Mouse (Mus musculus): ENCODE data around the gene Slfn4. TPM values are rescaled to one million over a fixed set of nuclear protein-coding genes. Genes with fewer than 3 reads are reported as not detected.
"Not testable (repeated sequence)": the region's sequence is repeated elsewhere in the genome, so short reads cannot be mapped to it uniquely, and the experiment has no call there.

Slfn4 gene
- polyA plus RNA-seq (2012; rRNA removed) (0.21 and 0.37 TPM in 2 replicates), polyA plus RNA-seq (2014; fragmentation: Nextera tagmentation; extraction: Ambion mirVana) (0.10 and 0.25 TPM in 2 replicates)

- 66% methylated on average over 12 of the region's 12 CpGs for WGBS (ENCODE audit: insufficient replicate concordance)
- ATAC-seq (ENCODE audit: insufficient read depth) = no peak
- no peak for TF ChIP-seq CTCF (IDR thresholded peaks at IDR 0.05; ENCODE audit: low read depth)
- TF ChIP-seq EP300 (IDR thresholded peaks at IDR 0.05; ENCODE audit: low read depth) = no peak
- Histone ChIP-seq H3K9me3 (ENCODE audit: control insufficient read depth, low read length) (no peaks in the 10 kb centered on the region), H3K27ac (no peak within 1 kb of the TSS), H3K4me1 (replicated peaks; ENCODE audit: control insufficient read depth in 2 of 2, insufficient read depth in 2 of 2, low read length in 1 of 2) (no peaks in the 10 kb centered on the region), H3K36me3 (replicated peaks; ENCODE audit: control insufficient read depth, insufficient read depth, low read depth) (no peaks in the 10 kb centered on the region), H3K27me3 (ENCODE audit: control insufficient read depth, insufficient read depth, low read length) (no peaks in the 10 kb centered on the region), H3K4me3 (ENCODE audit: insufficient read depth in 1 of 2, low read depth in 2 of 2, low read length in 2 of 2) (no peak within 1 kb of the TSS), H3K9ac (replicated peaks) (no peak within 1 kb of the TSS), H3K4me2 (ENCODE audit: low read depth) (no peak within 1 kb of the TSS)
- DNase-seq (ENCODE audit: low read depth in 3 of 3, low spot score in 3 of 3) = no peak
Measured at GRCm38 (mm10) chr11:83174948-83175539, at the start of gene Slfn4. Gene Slfn4 (plus strand): TSS chr11:83175186.

- whole genome bisulfite sequencing (ENCODE audit: insufficient replicate concordance) = 60% methylated on average over 1 of the region's 1 CpGs
- ATAC-seq (ENCODE audit: insufficient read depth); H3K27me3 ChIP-seq (ENCODE audit: control insufficient read depth, insufficient read depth, low read length); H3K4me1 ChIP-seq (replicated peaks; ENCODE audit: control insufficient read depth in 2 of 2, insufficient read depth in 2 of 2, low read length in 1 of 2); H3K36me3 ChIP-seq (replicated peaks; ENCODE audit: control insufficient read depth, insufficient read depth, low read depth); H3K4me2 ChIP-seq (ENCODE audit: low read depth); H3K27ac ChIP-seq; H3K9me3 ChIP-seq (ENCODE audit: control insufficient read depth, low read length); H3K9ac ChIP-seq (replicated peaks); H3K4me3 ChIP-seq (ENCODE audit: insufficient read depth in 1 of 2, low read depth in 2 of 2, low read length in 2 of 2); DNase-seq (ENCODE audit: low read depth in 3 of 3, low spot score in 3 of 3): not testable (repeated sequence)
Measured at GRCm38 (mm10) chr11:83125633-83126032, 49.4 kb upstream of the Slfn4 start.

- not testable (repeated sequence) for H3K4me1 ChIP-seq (replicated peaks; ENCODE audit: control insufficient read depth in 2 of 2, insufficient read depth in 2 of 2, low read length in 1 of 2); H3K4me2 ChIP-seq (ENCODE audit: low read depth); H3K9ac ChIP-seq (replicated peaks); DNase-seq (ENCODE audit: low read depth in 3 of 3, low spot score in 3 of 3); H3K27me3 ChIP-seq (ENCODE audit: control insufficient read depth, insufficient read depth, low read length); H3K36me3 ChIP-seq (replicated peaks; ENCODE audit: control insufficient read depth, insufficient read depth, low read depth); H3K27ac ChIP-seq; ATAC-seq (ENCODE audit: insufficient read depth); H3K9me3 ChIP-seq (ENCODE audit: control insufficient read depth, low read length); H3K4me3 ChIP-seq (ENCODE audit: insufficient read depth in 1 of 2, low read depth in 2 of 2, low read length in 2 of 2)
- 82% methylated on average over 1 of the region's 2 CpGs for WGBS (ENCODE audit: insufficient replicate concordance)
Measured at GRCm38 (mm10) chr11:83137253-83137652, 37.7 kb upstream of the Slfn4 start.

GRCm38 (mm10) chr11:83148939-83149338 lies 26.0 kb upstream of the Slfn4 start:
- ATAC-seq (ENCODE audit: insufficient read depth); H3K9ac ChIP-seq (replicated peaks): not testable (repeated sequence)

GRCm38 (mm10) chr11:83191134-83191893 lies 16.3 kb downstream of the Slfn4 start, which contains the start of gene Slfn3:
Gene Slfn3 (plus strand): TSS chr11:83191330.
- peak; percentile 10 to 48 (median 11) for DNase-seq (ENCODE audit: low read depth in 3 of 3, low spot score in 3 of 3)
- H3K9me3 ChIP-seq (ENCODE audit: control insufficient read depth, low read length) = no peaks in the 10 kb centered on the region
- TF ChIP-seq EP300 (IDR thresholded peaks at IDR 0.05; ENCODE audit: low read depth) (no peak), CTCF (IDR thresholded peaks at IDR 0.05; ENCODE audit: low read depth) (no peak)
- peak within 1 kb of the TSS; percentile 61 for H3K27ac ChIP-seq
- no peaks in the 10 kb centered on the region for H3K27me3 ChIP-seq (ENCODE audit: control insufficient read depth, insufficient read depth, low read length)
- H3K4me1 ChIP-seq (replicated peaks; ENCODE audit: control insufficient read depth in 2 of 2, insufficient read depth in 2 of 2, low read length in 1 of 2) = peaks cover 0 to 2% of the 10 kb centered on the region in 2 experiments; a peak in 2 of 4 replicates
- H3K4me2 ChIP-seq (ENCODE audit: low read depth) = peak within 1 kb of the TSS; percentile 71
- H3K9ac ChIP-seq (replicated peaks) = peak within 1 kb of the TSS; percentile 65
- no peaks in the 10 kb centered on the region; the same call in 1 of the 2 replicates for H3K36me3 ChIP-seq (replicated peaks; ENCODE audit: control insufficient read depth, insufficient read depth, low read depth)
- ATAC-seq (ENCODE audit: insufficient read depth) = peak; percentile 51
- H3K4me3 ChIP-seq (ENCODE audit: insufficient read depth in 1 of 2, low read depth in 2 of 2, low read length in 2 of 2) = peak within 1 kb of the TSS; percentile 58 to 62
- WGBS (ENCODE audit: insufficient replicate concordance) = 19% methylated on average over 12 of the region's 12 CpGs

More at GRCm38 (mm10) chr11:83148939-83149338, 26.0 kb upstream of the Slfn4 start:
- not testable (repeated sequence) for DNase-seq (ENCODE audit: low read depth in 3 of 3, low spot score in 3 of 3); H3K4me3 ChIP-seq (ENCODE audit: insufficient read depth in 1 of 2, low read depth in 2 of 2, low read length in 2 of 2); H3K27ac ChIP-seq; H3K9me3 ChIP-seq (ENCODE audit: control insufficient read depth, low read length); H3K4me2 ChIP-seq (ENCODE audit: low read depth); H3K27me3 ChIP-seq (ENCODE audit: control insufficient read depth, insufficient read depth, low read length); H3K4me1 ChIP-seq (replicated peaks; ENCODE audit: control insufficient read depth in 2 of 2, insufficient read depth in 2 of 2, low read length in 1 of 2); H3K36me3 ChIP-seq (replicated peaks; ENCODE audit: control insufficient read depth, insufficient read depth, low read depth)
- no CpG with 5 or more reads among the region's 1 CpGs for WGBS (ENCODE audit: insufficient replicate concordance)

All from liver, embryonic 14.5 days (tissue).